Mouse (Mus musculus): ENCODE measurements around the gene Lmo3. TPM values are rescaled to one million over a fixed set of nuclear protein-coding genes. Genes with fewer than 3 reads are reported as not detected.

Lmo3 gene
- polyA plus RNA-seq, 1 experiment = 145 TPM

- DNase-seq (ENCODE audit: extremely low spot score in 1 of 2, low spot score in 1 of 2) = no peak
Observed at GRCm38 (mm10) chr6:138325145-138325544, 256.6 kb downstream of the Lmo3 start.

DNA sequence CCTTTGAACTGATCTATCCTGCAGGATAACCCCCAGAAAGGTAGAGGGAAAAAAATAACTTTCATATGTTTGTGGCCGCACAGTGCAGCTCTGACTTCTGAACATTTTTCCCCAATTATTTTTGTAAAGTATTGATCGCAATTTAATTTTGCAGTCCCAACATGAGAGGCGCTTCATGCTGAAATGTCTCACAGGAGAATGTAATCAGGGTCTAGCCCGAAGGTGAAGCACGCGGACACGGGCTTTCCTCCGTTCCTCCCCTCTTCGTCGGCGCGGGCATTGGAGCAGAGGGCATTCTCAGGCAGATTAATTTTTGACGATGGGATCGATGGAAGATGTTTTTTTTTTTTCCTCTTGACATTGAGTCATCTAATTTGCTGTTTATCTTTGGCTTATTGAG is 258.4 kb downstream of the Lmo3 start:
- no peak for DNase-seq (ENCODE audit: extremely low spot score in 1 of 2, low spot score in 1 of 2)

DNA sequence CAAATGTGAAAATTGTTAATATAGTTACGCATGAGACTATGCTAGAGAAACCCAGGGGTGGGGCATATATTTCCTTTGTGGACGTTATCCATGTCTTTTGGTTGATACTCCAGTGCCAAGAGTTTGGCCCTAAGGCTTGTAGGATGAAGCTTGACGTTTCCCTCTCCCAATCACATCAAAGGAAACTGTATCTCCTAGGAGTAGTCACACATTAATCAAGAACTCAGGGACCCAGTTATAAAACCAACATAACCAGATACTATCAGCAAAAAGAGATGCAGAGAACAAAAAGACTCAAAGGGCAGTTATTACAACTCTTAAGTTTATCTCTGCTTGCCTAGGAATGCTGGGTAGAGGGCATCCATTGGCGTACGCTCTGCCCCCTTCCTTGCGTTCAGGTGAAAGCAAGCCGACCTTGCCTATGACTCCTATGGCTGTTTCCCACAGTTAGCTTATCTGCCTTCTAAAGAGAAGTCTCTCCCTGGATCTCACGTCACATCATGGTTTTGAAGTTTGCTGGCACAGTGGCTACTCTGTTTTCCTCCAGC is 261.5 kb downstream of the Lmo3 start:
- DNase-seq (ENCODE audit: extremely low spot score in 1 of 2, low spot score in 1 of 2) = no peak

Other genes starting within 250 kb of the Lmo3 start
- 0.40 and 0.54 TPM in 2 replicates for gene Igbp1b, start 76.6 kb upstream of the Lmo3 start, polyA plus RNA-seq (2012; rRNA removed)

Measured in frontal cortex, adult 2 months (tissue).